Mouse (Mus musculus) limb, embryonic 14.5 days (tissue): ENCODE results near the gene Hspa4l. TPM values are rescaled to one million over a fixed set of nuclear protein-coding genes. Genes with fewer than 3 reads are reported as not detected.
"Not testable (repeated sequence)": the region's sequence is repeated elsewhere in the genome, so short reads cannot be mapped to it uniquely, and the experiment has no call there.

Experiments
- ATAC-seq: fragments of 200-750 bp; cut with Nextera tagmentation; 2 replicates; pipeline ENCODE4 v1.8.0; 2017; ENCODE audit warnings: low read depth, moderate number of reproducible peaks, moderate TSS enrichment; ENCODE audit not compliant: low FRiP score
- DNase-seq: peaks from one replicate; pipeline ENCODE4 v3.0.0-alpha.2; 2015; ENCODE audit warnings: low spot score
- H3K27ac ChIP-seq: fragments of 300-500 bp; sonication (generic); replicated peaks from 2 replicates; pipeline ENCODE4 v1.5.1; 2014; ENCODE audit warnings: low read depth, mild to moderate bottlenecking, low read length, moderate library complexity, mixed read lengths
- H3K27me3 ChIP-seq: fragments of 300-500 bp; sonication (generic); 2 replicates; pipeline ENCODE4 v1.6.1; 2014; ENCODE audit warnings: low read length, mixed read lengths; ENCODE audit not compliant: control insufficient read depth, insufficient read depth
- H3K36me3 ChIP-seq: fragments of 300-500 bp; sonication (generic); 2 replicates; pipeline ENCODE4 v1.6.1; 2014; ENCODE audit warnings: mild to moderate bottlenecking, low read length, moderate library complexity, mixed read lengths; ENCODE audit not compliant: control insufficient read depth, insufficient read depth
- H3K4me1 ChIP-seq: fragments of 300-500 bp; sonication (generic); 2 replicates; pipeline ENCODE4 v1.6.1; 2014; ENCODE audit warnings: antibody characterized with exemption, low read length, mixed read lengths; ENCODE audit not compliant: control insufficient read depth, insufficient read depth
- H3K4me2 ChIP-seq: fragments of 300-500 bp; sonication (generic); replicated peaks from 2 replicates; pipeline ENCODE4 v1.6.1; 2014; ENCODE audit warnings: low read depth, mild to moderate bottlenecking, low read length, moderate library complexity; ENCODE audit not compliant: severe bottlenecking
- H3K4me3 ChIP-seq: fragments of 300-500 bp; sonication (generic); replicated peaks from 2 replicates; pipeline ENCODE4 v1.5.1; 2014; ENCODE audit warnings: low read length
- H3K9ac ChIP-seq: fragments of 300-500 bp; sonication (generic); 2 replicates; pipeline ENCODE4 v1.6.1; 2014; ENCODE audit warnings: mild to moderate bottlenecking, low read depth, low read length, moderate library complexity; ENCODE audit not compliant: severe bottlenecking
- H3K9me3 ChIP-seq: fragments of 300-500 bp; sonication (generic); 2 replicates; pipeline ENCODE4 v1.6.1; 2016; ENCODE audit warnings: low read length; ENCODE audit not compliant: control insufficient read depth
- POLR2A ChIP-seq: fragments of 200-500 bp; IDR thresholded peaks from 2 replicates; pipeline ENCODE4 v1.8.0; 2012; ENCODE audit warnings: inconsistent platforms, mild to moderate bottlenecking, moderate library complexity, borderline replicate concordance; ENCODE audit not compliant: insufficient read depth, insufficient read length; ENCODE audit errors: extremely low read depth
- WGBS: fragments of 180-500 bp; shearing (Covaris S2); extraction: QIAGEN DNeasy Blood & Tissue Kit; methylation state at CpG from one replicate; pipeline ENCODE4 v1.1.7; 2014; 5-methylcytosine and 5-hydroxymethylcytosine counted together
- polyA plus RNA-seq, 2 experiments: library from polyadenylated mRNA; depleted of rRNA in 1 of 2; stranded (reverse) in 1 of 2; unstranded in 1 of 2; fragments of >200 nt; fragmentation: Nextera tagmentation in 1 of 2; extraction: Ambion mirVana in 1 of 2; gene quantifications; 2 replicates each; pipeline versions ENCODE4 v1.2.1 to v1.2.3; 2012 to 2014

Gene Hspa4l
- polyA plus RNA-seq, 2 experiments: 1.9 to 6.7 TPM

DNA sequence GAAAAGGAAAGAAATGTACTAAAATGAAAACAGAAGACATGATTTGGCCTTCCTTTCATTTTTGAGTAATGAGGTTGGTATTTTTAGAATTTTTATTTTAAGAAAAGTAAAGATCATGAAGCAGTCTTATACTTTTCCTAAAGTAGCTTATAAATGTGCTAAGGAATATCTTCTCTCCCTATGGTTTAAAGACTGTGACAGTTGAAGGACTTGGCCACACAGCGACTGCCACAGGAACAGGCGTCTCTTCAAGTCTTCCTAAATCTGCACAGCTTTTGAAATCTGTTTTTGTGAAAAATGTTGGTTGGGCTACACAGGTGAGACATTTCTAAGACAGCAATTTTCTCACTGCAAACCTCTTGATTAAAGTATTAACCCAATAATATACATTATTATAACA lies 69.0 kb downstream of the Hspa4l start:
- 93% methylated on average over 2 of the region's 2 CpGs for WGBS
- no peak for TF ChIP-seq POLR2A
- ATAC-seq: no peak
- Histone ChIP-seq H3K4me2 (no peak overlapping the region), H3K27ac (no peak overlapping the region), H3K9ac (no peak overlapping the region), H3K4me3 (no peak overlapping the region), H3K9me3 (no peaks in the 10 kb centered on the region), H3K36me3 (peaks cover 69% of the 10 kb centered on the region), H3K27me3 (no peaks in the 10 kb centered on the region), H3K4me1 (no peaks in the 10 kb centered on the region)
- DNase-seq: no peak

DNA sequence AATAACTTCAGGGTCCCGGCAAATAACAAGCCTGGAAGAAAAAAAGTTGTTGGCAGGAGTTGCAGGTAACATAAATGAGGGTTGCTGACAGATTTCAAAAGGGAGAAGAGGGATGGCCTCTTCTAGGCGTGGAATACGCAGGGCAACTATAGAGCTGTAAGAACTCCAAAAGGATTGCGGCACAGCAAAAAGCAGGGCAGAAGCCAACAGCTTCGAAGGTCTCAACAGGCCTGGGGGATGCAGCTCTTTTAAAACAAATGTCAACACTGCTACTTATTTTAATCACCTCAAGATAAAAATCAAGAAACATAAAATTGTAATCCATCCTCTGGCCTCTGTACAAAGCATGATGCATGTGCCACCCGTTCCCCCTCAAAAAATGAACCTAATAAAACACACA lies 101.2 kb downstream of the Hspa4l start:
- H3K4me2 ChIP-seq: peak overlapping the region; percentile 55
- not testable (repeated sequence) for H3K4me1 ChIP-seq, H3K27ac ChIP-seq, ATAC-seq, DNase-seq, H3K27me3 ChIP-seq, H3K9me3 ChIP-seq, H3K36me3 ChIP-seq
- peak overlapping the region; percentile 42 for H3K4me3 ChIP-seq
- 63% methylated on average over 5 of the region's 6 CpGs for WGBS
- H3K9ac ChIP-seq: peak overlapping the region; percentile 47; the same call in 1 of the 2 replicates

Other genes with a start within 250 kb of the Hspa4l start
- 6.4 and 6.9 TPM in 2 replicates for gene Intu, start 213.2 kb upstream of the Hspa4l start, polyA plus RNA-seq (2012; rRNA removed)
- 2.8 and 3.6 TPM in 2 replicates for gene Intu, start 213.2 kb upstream of the Hspa4l start, polyA plus RNA-seq (2014; fragmentation: Nextera tagmentation; extraction: Ambion mirVana)
- gene Slc25a31, start 35.6 kb upstream of the Hspa4l start, polyA plus RNA-seq (2012; rRNA removed): 0.03 and 0.28 TPM in 2 replicates
- 0.12 and 0.41 TPM in 2 replicates for gene Slc25a31, start 35.6 kb upstream of the Hspa4l start, polyA plus RNA-seq (2014; fragmentation: Nextera tagmentation; extraction: Ambion mirVana)
- 25.6 and 33.7 TPM in 2 replicates for gene Plk4, start 55.5 kb downstream of the Hspa4l start, polyA plus RNA-seq (2012; rRNA removed)
- gene Plk4, start 55.5 kb downstream of the Hspa4l start, polyA plus RNA-seq (2014; fragmentation: Nextera tagmentation; extraction: Ambion mirVana): 42.9 and 48.8 TPM in 2 replicates
- 6.5 and 7.1 TPM in 2 replicates for gene Mfsd8, start 102.4 kb downstream of the Hspa4l start, polyA plus RNA-seq (2012; rRNA removed)
- 8.5 and 9.2 TPM in 2 replicates for gene Mfsd8, start 102.4 kb downstream of the Hspa4l start, polyA plus RNA-seq (2014; fragmentation: Nextera tagmentation; extraction: Ambion mirVana)
- 5.8 and 6.7 TPM in 2 replicates for gene Abhd18, start 102.5 kb downstream of the Hspa4l start, polyA plus RNA-seq (2012; rRNA removed)
- 5.0 and 5.6 TPM in 2 replicates for gene Abhd18, start 102.5 kb downstream of the Hspa4l start, polyA plus RNA-seq (2014; fragmentation: Nextera tagmentation; extraction: Ambion mirVana)
- not detected in 2 replicates for gene 1700034I23Rik, start 158.0 kb downstream of the Hspa4l start, polyA plus RNA-seq (2012; rRNA removed)
- gene 1700034I23Rik, start 158.0 kb downstream of the Hspa4l start, polyA plus RNA-seq (2014; fragmentation: Nextera tagmentation; extraction: Ambion mirVana): 0.12 and 0.32 TPM in 2 replicates
- gene Larp1b, start 205.3 kb downstream of the Hspa4l start, polyA plus RNA-seq (2012; rRNA removed): 2.1 and 3.5 TPM in 2 replicates
- 2.0 and 4.0 TPM in 2 replicates for gene Larp1b, start 205.3 kb downstream of the Hspa4l start, polyA plus RNA-seq (2014; fragmentation: Nextera tagmentation; extraction: Ambion mirVana)